In genomic region chr5:53716462-53716861, GRCm38 (mm10) we compare ENCODE assay signal across 23 mouse cellular contexts. TPM values are rescaled to one million over a fixed set of nuclear protein-coding genes. Genes with fewer than 3 reads are reported as not detected.
DNase-seq lines count a peak whose midpoint lies in the region; ATAC-seq lines count a peak whose summit lies in the region.
"Had no signal": no experiment of that assay in that cellular context is flagged by ENCODE, and none has a peak within 500 bp of the region (broad histone marks: within the 10 kb centered on the region; RNA-seq: fewer than 3 reads in every experiment).

No protein-coding gene starts in this region.

- no peaks in the 10 kb centered on the region for H3K27me3 ChIP-seq in intestine, embryonic 14.5 days (replicated peaks; ENCODE audit: control insufficient read depth, insufficient read depth, low read length)
- H3K27me3 ChIP-seq in intestine, embryonic 16.5 days (replicated peaks; ENCODE audit: control insufficient read depth, insufficient read depth, low read length): no peaks in the 10 kb centered on the region
- H3K27me3 ChIP-seq in lung, embryonic 15.5 days: no peaks in the 10 kb centered on the region
- no peaks in the 10 kb centered on the region for H3K27me3 ChIP-seq in stomach, embryonic 16.5 days (ENCODE audit: control insufficient read depth, insufficient read depth, low read length)
- H3K27me3 ChIP-seq in forebrain, embryonic 16.5 days (replicated peaks; ENCODE audit: control insufficient read depth, insufficient read depth, low read length): no peaks in the 10 kb centered on the region
- H3K27me3 ChIP-seq: embryonic facial prominence, embryonic 13.5 days; forebrain, embryonic 12.5 days had no signal

- no peak for ATAC-seq in intestine, embryonic 14.5 days (replicated peaks; ENCODE audit: low FRiP score, low TSS enrichment, low read depth)
- no peak for ATAC-seq in intestine, embryonic 16.5 days
- peak; percentile 87 for ATAC-seq in lung, embryonic 15.5 days (ENCODE audit: borderline replicate concordance, extremely low read depth, low FRiP score, low TSS enrichment)
- ATAC-seq in stomach, embryonic 16.5 days (ENCODE audit: insufficient read depth, low FRiP score): peak; percentile 64; the same call in 1 of the 2 replicates
- no peak for ATAC-seq in forebrain, embryonic 16.5 days
- ATAC-seq: forebrain, postnatal 0 days had no signal

- 59% methylated on average over 5 of the region's 5 CpGs for WGBS in intestine, embryonic 14.5 days
- WGBS in intestine, embryonic 16.5 days: 56% methylated on average over 5 of the region's 5 CpGs
- WGBS in lung, embryonic 15.5 days: 38% methylated on average over 5 of the region's 5 CpGs
- WGBS in stomach, embryonic 16.5 days: 35% methylated on average over 5 of the region's 5 CpGs
- WGBS in forebrain, embryonic 16.5 days: 48% methylated on average over 5 of the region's 5 CpGs

- no peaks in the 10 kb centered on the region for H3K36me3 ChIP-seq in intestine, embryonic 14.5 days (ENCODE audit: control insufficient read depth, insufficient read depth, low read length)
- H3K36me3 ChIP-seq in intestine, embryonic 16.5 days (ENCODE audit: control insufficient read depth, insufficient read depth, low read length): no peaks in the 10 kb centered on the region
- H3K36me3 ChIP-seq in lung, embryonic 15.5 days: no peaks in the 10 kb centered on the region
- no peaks in the 10 kb centered on the region for H3K36me3 ChIP-seq in stomach, embryonic 16.5 days (ENCODE audit: control insufficient read depth, insufficient read depth, low read length)
- no peaks in the 10 kb centered on the region for H3K36me3 ChIP-seq in forebrain, embryonic 16.5 days (ENCODE audit: control insufficient read depth, insufficient read depth)
- H3K36me3 ChIP-seq: embryonic facial prominence, embryonic 13.5 days; forebrain, embryonic 12.5 days; heart, embryonic 12.5 days had no signal

- H3K27ac ChIP-seq in intestine, embryonic 14.5 days (ENCODE audit: low read depth): no peak overlapping the region
- no peak overlapping the region for H3K27ac ChIP-seq in intestine, embryonic 16.5 days (ENCODE audit: low read length)
- H3K27ac ChIP-seq in lung, embryonic 15.5 days: peak overlapping the region; percentile 80
- H3K27ac ChIP-seq in stomach, embryonic 16.5 days (ENCODE audit: low read length): no peak overlapping the region
- no peak overlapping the region for H3K27ac ChIP-seq in forebrain, embryonic 16.5 days (ENCODE audit: low read length)
- H3K27ac ChIP-seq: embryonic facial prominence, embryonic 13.5 days; forebrain, embryonic 12.5 days; heart, adult 2 months had no signal

- no peaks in the 10 kb centered on the region for H3K4me1 ChIP-seq in intestine, embryonic 14.5 days (replicated peaks; ENCODE audit: control insufficient read depth, insufficient read depth, low read length)
- H3K4me1 ChIP-seq in intestine, embryonic 16.5 days (ENCODE audit: control insufficient read depth, insufficient read depth, low read length): no peaks in the 10 kb centered on the region
- H3K4me1 ChIP-seq in lung, embryonic 15.5 days: no peaks in the 10 kb centered on the region
- peaks cover 5% of the 10 kb centered on the region; the same call in 1 of the 2 replicates for H3K4me1 ChIP-seq in stomach, embryonic 16.5 days (ENCODE audit: control insufficient read depth, insufficient read depth, low read length)
- H3K4me1 ChIP-seq in forebrain, embryonic 16.5 days (replicated peaks; ENCODE audit: control insufficient read depth, insufficient read depth, low read length): no peaks in the 10 kb centered on the region
- H3K4me1 ChIP-seq: embryonic facial prominence, embryonic 13.5 days; forebrain, embryonic 12.5 days; heart, embryonic 12.5 days had no signal

- H3K9ac ChIP-seq in intestine, embryonic 14.5 days (ENCODE audit: low read length): no peak overlapping the region
- H3K9ac ChIP-seq in intestine, embryonic 16.5 days (ENCODE audit: low read depth, low read length): no peak overlapping the region
- H3K9ac ChIP-seq in lung, embryonic 15.5 days: no peak overlapping the region
- no peak overlapping the region for H3K9ac ChIP-seq in stomach, embryonic 16.5 days (ENCODE audit: low read length)
- no peak overlapping the region for H3K9ac ChIP-seq in forebrain, embryonic 16.5 days (replicated peaks; ENCODE audit: low read depth, low read length)
- H3K9ac ChIP-seq: embryonic facial prominence, embryonic 13.5 days; forebrain, embryonic 12.5 days; forebrain, postnatal 0 days; heart, embryonic 12.5 days had no signal

- no peak overlapping the region for H3K4me3 ChIP-seq in intestine, embryonic 14.5 days (ENCODE audit: low read depth, low read length)
- H3K4me3 ChIP-seq in intestine, embryonic 16.5 days (ENCODE audit: low read length): no peak overlapping the region
- H3K4me3 ChIP-seq in lung, embryonic 15.5 days: no peak overlapping the region
- no peak overlapping the region for H3K4me3 ChIP-seq in stomach, embryonic 16.5 days (replicated peaks; ENCODE audit: low read length)
- no peak overlapping the region for H3K4me3 ChIP-seq in forebrain, embryonic 16.5 days (replicated peaks; ENCODE audit: low read length)
- H3K4me3 ChIP-seq: embryonic facial prominence, embryonic 13.5 days; forebrain, embryonic 12.5 days; heart, adult 2 months; heart, embryonic 12.5 days had no signal

- H3K9me3 ChIP-seq in intestine, embryonic 14.5 days (ENCODE audit: control insufficient read depth, low read length): no peaks in the 10 kb centered on the region
- H3K9me3 ChIP-seq in intestine, embryonic 16.5 days (ENCODE audit: control insufficient read depth, low read length): no peaks in the 10 kb centered on the region
- H3K9me3 ChIP-seq in lung, embryonic 15.5 days: no peaks in the 10 kb centered on the region
- no peaks in the 10 kb centered on the region for H3K9me3 ChIP-seq in stomach, embryonic 16.5 days (replicated peaks; ENCODE audit: control insufficient read depth, low read length)
- no peaks in the 10 kb centered on the region for H3K9me3 ChIP-seq in forebrain, embryonic 16.5 days (ENCODE audit: control insufficient read depth, low read length)
- H3K9me3 ChIP-seq: embryonic facial prominence, embryonic 13.5 days; forebrain, embryonic 12.5 days; heart, embryonic 12.5 days had no signal

- peak; percentile 12 for DNase-seq in intestine, embryonic 14.5 days (ENCODE audit: low spot score)
- DNase-seq in lung, postnatal 14 days: peak; percentile 46
- DNase-seq in retina, embryonic 14.5 days (ENCODE audit: low spot score): no peak
- no peak for DNase-seq in layer of hippocampus, postnatal 14 days (ENCODE audit: low spot score in 2 of 2)
- DNase-seq: adrenal gland, postnatal 10 days; cerebellum, adult 11-12 months; cerebellum, adult 9-11 months; cerebellum, postnatal 36 days; forebrain, postnatal 0 days; gastrocnemius, postnatal 14 days; heart, adult 2 months; heart, postnatal 36 days had no signal

- H3K4me2 ChIP-seq in intestine, embryonic 14.5 days (ENCODE audit: low read length): no peak overlapping the region
- no peak overlapping the region for H3K4me2 ChIP-seq in intestine, embryonic 16.5 days (ENCODE audit: low read depth, low read length)
- 0 out of 2 replicates have a peak overlapping the region, but pooled peaks have one; percentile 6 for H3K4me2 ChIP-seq in lung, embryonic 15.5 days
- no peak overlapping the region for H3K4me2 ChIP-seq in stomach, embryonic 16.5 days (ENCODE audit: low read depth, low read length)
- no peak overlapping the region for H3K4me2 ChIP-seq in forebrain, embryonic 16.5 days (ENCODE audit: low read length)
- H3K4me2 ChIP-seq: embryonic facial prominence, embryonic 13.5 days; forebrain, embryonic 12.5 days; heart, embryonic 12.5 days had no signal

RNA-seq across cellular contexts. Expression of gene Cckar, which starts 9.0 kb away (rescaled TPM):
- 13.2 and 27.2 TPM in 2 replicates for polyA plus RNA-seq in intestine, embryonic 14.5 days (2014; fragmentation: Nextera tagmentation; extraction: Ambion mirVana)
- polyA plus RNA-seq in intestine, embryonic 16.5 days (2015; fragmentation: Nextera tagmentation; extraction: Ambion mirVana): 45.8 and 46.4 TPM in 2 replicates
- polyA plus RNA-seq in lung, embryonic 15.5 days (2015; fragmentation: Nextera tagmentation; extraction: Ambion mirVana): 48.8 and 49.2 TPM in 2 replicates
- 79.0 and 80.3 TPM in 2 replicates for polyA plus RNA-seq in stomach, embryonic 16.5 days (2015; fragmentation: Nextera tagmentation; extraction: Ambion mirVana)
- polyA plus RNA-seq in forebrain, embryonic 16.5 days (2015; fragmentation: Nextera tagmentation; extraction: Ambion mirVana): 0.37 and 0.46 TPM in 2 replicates
- under 1 TPM; 0.12 to 0.14 TPM for total RNA-seq in layer of hippocampus, postnatal 14 days (2021)
- total RNA-seq: gastrocnemius, adult 18-20 months; gastrocnemius, postnatal 14 days; heart, adult 2 months; heart, postnatal 36 days; MEL had no signal
- polyA plus RNA-seq: C2C12; gonadal fat pad, adult 2 months had no signal

Comparison
In these comparisons a context has a peak if more than half of its experiments do, and no peak if none do; other contexts are left out.
1. ATAC-seq: peak in lung, embryonic 15.5 days (single experiment) and stomach, embryonic 16.5 days (single experiment); none in intestine, embryonic 14.5 days (single experiment), intestine, embryonic 16.5 days (single experiment) and forebrain, embryonic 16.5 days (single experiment).
2. DNase-seq: peak in intestine, embryonic 14.5 days (single experiment) and lung, postnatal 14 days (single experiment); none in retina, embryonic 14.5 days (single experiment) and layer of hippocampus, postnatal 14 days (0 of 2).